Mouse (Mus musculus) cerebellum, postnatal 36 days (tissue): ENCODE results near the gene Phf13.
A peak's percentile ranks its signal among the peaks of the same experiment; 100 is the strongest.

ENCODE experiments used
- DNase-seq, 2 experiments: peaks; one replicate each; pipeline ENCODE4 v3.0.0; 2021 to 2022; ENCODE audit warnings: mixed read lengths in 2 of 2

Phf13 gene

DNA sequence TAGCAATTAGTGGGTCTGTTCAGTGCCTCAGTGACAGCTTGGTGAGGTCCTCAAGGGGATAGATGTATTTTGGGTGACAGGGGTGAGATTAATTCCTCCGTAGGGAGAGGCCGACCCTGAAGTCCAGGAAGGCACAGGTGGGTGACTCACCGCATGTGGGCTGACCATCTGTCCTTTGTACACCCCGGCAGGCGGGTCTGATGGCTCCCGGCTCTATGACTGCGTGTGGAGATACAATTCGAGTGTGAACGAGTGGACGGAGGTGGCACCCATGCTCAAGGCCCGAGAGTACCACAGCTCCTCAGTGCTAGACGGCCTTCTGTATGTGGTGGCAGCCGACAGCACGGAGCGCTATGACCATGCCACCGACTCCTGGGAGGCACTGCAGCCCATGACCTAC lies 16.1 kb upstream of the Phf13 start:
- DNase-seq: no peak

DNA sequence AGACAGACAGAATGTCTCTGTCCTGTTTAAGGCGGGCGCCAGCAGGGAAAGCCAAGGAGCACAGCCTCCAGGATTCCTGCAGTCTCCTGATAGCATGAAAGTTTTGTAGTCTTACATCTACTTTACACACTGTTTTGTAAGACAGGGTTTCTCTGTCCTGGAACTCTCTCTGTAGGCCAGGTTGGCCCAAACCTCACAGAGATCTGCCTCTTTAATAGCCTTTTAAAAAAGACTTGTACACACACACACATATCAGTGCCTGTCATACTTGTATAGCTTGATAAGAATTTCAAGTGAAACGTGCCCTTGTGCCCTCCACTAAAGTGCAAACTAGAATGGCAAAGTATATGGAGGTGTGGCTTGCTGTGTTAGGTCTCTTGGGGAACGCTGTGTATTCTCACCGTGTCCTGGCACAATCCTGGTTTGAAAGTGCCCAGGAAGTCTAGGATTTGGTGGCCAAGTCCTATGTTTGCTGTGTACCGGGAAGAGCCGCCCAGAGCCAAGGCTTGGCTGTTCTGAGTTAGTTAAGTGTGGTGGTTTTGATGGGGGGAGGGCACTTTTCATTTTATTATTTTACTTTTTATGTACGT lies 15.2 kb upstream of the Phf13 start:
- DNase-seq: no peak

GRCm38 (mm10) chr4:152010707-152011134 lies 14.7 kb upstream of the Phf13 start:
- peak in 1 of 2 experiments; percentile 41 for DNase-seq

DNA sequence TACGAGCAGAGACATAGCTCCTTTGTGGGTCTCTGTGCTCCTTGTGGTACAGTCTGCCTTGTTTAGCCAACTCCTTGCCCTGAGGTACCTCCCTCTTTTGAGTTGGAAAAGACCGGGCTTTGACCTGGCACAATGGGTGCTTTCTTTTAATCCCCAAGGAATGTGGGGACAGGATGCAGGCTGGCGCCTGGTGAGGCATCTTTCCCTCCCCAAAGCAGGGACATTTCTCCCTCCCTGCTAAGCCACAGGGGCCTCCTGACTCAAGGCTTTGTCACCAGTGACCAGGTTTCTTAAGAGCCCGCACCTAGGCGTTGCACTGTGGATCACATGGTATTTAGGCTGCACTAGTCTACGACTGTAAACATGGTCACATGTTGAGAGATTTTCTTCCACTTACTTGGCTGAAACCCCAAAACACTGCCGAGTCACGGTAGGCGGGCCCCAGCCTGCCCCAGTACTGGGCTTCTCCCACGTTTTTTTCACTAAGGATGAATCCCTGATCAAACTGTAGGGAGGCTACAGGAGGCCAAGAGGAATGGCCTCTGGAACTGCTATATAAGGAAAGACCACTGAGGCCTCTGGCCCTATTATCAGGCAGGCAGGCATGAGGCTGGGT lies 14.1 kb upstream of the Phf13 start:
- DNase-seq: no peak

DNA sequence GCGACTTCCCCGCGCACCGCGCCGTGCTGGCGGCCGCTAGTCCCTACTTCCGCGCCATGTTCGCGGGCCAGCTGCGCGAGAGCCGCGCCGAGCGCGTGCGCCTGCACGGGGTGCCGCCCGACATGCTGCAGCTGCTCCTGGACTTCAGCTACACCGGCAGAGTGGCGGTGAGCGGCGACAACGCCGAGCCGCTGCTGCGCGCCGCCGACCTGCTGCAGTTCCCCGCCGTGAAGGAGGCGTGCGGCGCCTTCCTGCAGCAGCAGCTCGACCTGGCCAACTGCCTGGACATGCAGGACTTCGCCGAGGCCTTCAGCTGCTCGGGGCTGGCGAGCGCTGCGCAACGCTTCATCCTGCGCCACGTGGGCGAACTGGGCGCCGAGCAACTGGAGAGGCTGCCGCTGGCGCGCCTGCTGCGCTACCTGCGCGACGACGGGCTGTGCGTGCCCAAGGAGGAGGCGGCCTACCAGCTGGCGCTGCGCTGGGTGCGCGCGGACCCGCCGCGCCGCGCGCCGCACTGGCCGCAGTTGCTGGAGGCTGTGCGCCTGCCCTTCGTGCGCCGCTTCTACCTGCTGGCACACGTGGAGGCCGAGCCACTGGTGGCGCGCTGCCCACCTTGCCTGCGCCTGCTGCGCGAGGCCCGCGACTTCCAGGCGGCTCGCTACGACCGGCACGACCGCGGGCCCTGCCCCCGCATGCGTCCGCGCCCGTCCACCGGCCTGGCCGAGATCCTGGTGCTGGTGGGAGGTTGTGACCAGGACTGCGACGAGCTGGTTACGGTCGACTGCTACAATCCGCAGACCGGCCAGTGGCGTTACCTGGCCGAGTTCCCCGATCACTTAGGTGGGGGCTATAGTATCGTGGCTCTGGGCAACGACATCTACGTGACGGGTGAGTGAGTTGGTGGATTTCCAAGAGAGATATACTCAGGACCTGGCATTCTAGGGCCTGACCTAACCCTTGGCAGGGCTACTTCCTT lies 13.3 kb upstream of the Phf13 start:
- peak; percentile 70 to 71 for DNase-seq

GRCm38 (mm10) chr4:152008622-152009075 lies 12.6 kb upstream of the Phf13 start, which contains the start of gene Klhl21:
Gene Klhl21 (plus strand): TSS chr4:152008803.
- DNase-seq: peak; percentile 91 to 93

GRCm38 (mm10) chr4:152008148-152008500 lies 12.1 kb upstream of the Phf13 start:
- DNase-seq: no peak

- no peak for DNase-seq
Measured at GRCm38 (mm10) chr4:152007481-152008147, 11.6 kb upstream of the Phf13 start.

DNA sequence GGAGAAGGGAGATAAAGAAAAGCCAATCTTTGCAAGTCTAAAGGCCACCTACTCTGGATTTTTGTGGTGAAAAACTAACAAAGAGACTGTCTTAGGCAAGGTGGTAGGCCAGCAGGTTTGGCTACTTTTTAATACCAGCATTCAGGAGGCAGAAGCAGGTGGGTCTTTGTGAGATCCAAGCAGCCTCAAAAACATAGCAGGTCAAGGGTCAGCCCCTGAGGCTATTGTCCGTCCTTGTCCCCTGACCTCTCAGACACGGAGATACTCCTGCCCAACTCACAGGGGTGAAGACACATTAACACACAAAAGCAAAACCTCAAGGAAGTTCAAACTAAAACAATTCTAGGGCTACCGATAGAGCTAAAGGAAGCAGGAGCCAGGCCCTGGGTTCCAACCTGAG lies 10.8 kb upstream of the Phf13 start:
- DNase-seq: no peak

DNA sequence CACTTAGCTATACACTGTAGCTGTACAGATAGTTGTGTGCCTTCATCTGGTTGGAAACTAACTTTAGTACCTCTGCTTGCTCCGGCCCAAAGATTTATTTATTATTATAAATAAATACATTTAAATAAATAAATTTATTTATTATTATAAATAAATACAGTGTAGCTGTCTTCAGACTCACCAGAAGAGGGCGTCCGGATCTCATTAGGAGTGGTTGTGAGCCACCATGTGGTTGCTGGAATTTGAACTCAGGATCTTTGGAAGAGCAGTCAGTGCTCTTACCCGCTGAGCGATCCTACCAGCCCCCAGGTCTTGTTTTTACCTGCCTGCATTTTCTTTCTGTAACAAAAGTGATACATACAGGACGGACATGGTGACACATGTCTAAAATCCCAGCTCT lies 10.1 kb upstream of the Phf13 start:
- DNase-seq: no peak

GRCm38 (mm10) chr4:152002063-152002462 lies 6.0 kb upstream of the Phf13 start:
- no peak for DNase-seq

- DNase-seq: no peak
Measured at GRCm38 (mm10) chr4:152001335-152001734, 5.3 kb upstream of the Phf13 start.

GRCm38 (mm10) chr4:152000906-152001305 lies 4.8 kb upstream of the Phf13 start:
- no peak for DNase-seq

GRCm38 (mm10) chr4:151999481-151999880 lies 3.4 kb upstream of the Phf13 start:
- no peak for DNase-seq

- no peak for DNase-seq
Measured at GRCm38 (mm10) chr4:151997701-151998100, 1.6 kb upstream of the Phf13 start.

- DNase-seq: no peak
Measured at GRCm38 (mm10) chr4:151996951-151997222, 829 bp upstream of the Phf13 start.

GRCm38 (mm10) chr4:151995371-151996172 lies 486 bp downstream of the Phf13 start:
- DNase-seq: peak in 1 of 2 experiments; percentile 37

GRCm38 (mm10) chr4:151994228-151995171 lies 1.6 kb downstream of the Phf13 start:
- DNase-seq: peak in 1 of 2 experiments; percentile 49

DNA sequence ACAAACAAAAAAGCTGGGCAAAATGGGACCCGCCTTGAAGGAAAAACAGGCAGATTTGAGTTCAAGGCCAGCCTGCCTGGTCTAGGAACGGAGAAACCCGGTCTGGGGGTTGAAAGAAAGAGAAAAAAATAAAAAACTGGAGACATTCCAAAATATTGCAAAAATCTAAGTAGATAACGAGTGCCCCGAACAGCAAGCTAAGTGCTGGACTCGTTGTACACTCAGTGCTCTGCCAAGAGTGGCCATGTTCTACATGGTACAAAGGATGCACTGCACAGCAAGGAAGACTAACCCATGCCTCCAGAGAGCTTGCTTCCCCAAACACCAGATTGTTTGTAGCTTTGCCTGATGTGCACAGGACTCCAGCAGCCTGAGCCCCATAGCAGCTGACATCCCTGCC lies 3.0 kb downstream of the Phf13 start:
- no peak for DNase-seq

DNA sequence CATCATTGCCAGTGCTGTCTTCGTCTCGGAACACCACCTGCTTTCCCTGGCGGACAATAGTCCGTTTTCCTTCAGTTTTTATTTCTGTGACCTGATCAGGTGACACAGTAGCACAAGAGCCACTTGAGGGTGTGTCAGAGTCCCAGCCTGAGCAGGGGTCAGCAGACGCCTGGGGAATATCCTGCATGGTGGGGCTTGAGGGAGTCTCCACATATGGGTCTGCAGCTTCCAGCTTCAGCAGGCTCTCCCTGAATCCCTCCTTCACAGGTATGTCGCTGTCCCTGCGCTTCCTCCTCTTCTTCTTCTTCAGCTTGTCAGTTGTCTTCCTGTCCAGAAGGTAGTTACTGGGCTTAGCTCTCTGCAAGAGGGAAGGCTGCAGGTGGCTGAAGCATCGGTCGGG lies 4.0 kb downstream of the Phf13 start:
- DNase-seq: no peak

- no peak for DNase-seq
Measured at GRCm38 (mm10) chr4:151989110-151989488, 7.0 kb downstream of the Phf13 start.
